Mouse (Mus musculus) inflammation-experienced regulatory T-cells, adult 6 months (primary cell): ENCODE measurements around the gene Poll. TPM values are rescaled to one million over a fixed set of nuclear protein-coding genes. Genes with fewer than 3 reads are reported as not detected.
"Not testable (repeated sequence)": the region's sequence is repeated elsewhere in the genome, so short reads cannot be mapped to it uniquely, and the experiment has no call there.

Experiments
- ATAC-seq: one replicate; pipeline ENCODE4 v1.8.0; 2017
- polyA plus RNA-seq, 3 experiments: library from polyadenylated mRNA; unstranded; fragments of 100-300 nt; shearing (Covaris generic); gene quantifications; one replicate each; pipeline ENCODE4 v1.2.1; 2017

The Poll gene
- polyA plus RNA-seq, 3 experiments from 2014 or later = 24.9 to 27.6 (median 25.5) TPM

DNA sequence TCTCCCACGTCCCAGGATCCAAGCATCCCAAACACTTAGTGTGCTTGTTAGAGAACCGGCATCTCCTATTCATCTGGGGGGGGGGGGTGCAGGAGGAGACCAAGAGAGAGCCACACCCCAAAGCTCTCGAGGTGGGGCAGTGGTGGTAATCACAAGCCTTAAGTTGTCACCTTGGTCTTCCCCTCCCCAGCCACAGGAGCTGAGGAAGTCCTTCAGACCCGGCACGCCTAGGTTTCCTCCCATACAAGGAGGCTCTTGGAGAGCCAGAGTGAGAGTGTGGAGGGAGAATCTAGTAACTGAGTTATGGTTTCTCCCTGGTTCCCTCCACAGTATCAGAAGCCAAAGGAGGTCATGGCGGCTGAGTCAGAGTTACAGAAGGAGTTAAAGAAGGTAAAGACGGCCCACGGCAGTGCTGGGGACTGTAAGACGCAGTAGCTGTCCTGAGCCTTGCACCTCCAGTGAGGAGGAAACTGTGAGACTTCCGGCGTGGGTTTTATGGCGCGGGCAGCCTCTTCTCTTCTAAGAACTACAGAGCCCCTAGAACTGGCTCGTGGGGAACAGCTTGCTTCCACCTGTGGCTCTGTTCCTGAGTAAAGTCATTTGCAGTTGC, 16.9 kb upstream of the Poll start:
- ATAC-seq = peak; percentile 53

DNA sequence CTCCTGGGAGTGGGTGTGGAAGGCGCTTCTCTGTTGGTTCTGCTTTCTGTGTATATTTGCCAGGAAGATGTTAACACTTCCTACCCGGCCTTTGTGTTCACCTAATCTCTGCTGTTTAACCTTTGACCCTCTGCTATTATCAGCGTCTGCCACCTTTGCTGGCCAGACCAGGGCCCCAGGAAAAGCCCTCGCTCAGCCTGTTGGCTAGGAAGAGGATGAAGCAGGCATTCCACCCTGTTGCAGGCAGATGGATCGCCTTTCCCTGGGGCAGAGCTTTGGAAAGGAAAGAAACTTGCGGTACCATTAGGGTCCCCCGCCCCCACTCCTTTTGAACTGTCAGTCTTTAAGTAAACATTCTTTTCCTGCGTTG, 15.3 kb upstream of the Poll start:
- no peak for ATAC-seq

DNA sequence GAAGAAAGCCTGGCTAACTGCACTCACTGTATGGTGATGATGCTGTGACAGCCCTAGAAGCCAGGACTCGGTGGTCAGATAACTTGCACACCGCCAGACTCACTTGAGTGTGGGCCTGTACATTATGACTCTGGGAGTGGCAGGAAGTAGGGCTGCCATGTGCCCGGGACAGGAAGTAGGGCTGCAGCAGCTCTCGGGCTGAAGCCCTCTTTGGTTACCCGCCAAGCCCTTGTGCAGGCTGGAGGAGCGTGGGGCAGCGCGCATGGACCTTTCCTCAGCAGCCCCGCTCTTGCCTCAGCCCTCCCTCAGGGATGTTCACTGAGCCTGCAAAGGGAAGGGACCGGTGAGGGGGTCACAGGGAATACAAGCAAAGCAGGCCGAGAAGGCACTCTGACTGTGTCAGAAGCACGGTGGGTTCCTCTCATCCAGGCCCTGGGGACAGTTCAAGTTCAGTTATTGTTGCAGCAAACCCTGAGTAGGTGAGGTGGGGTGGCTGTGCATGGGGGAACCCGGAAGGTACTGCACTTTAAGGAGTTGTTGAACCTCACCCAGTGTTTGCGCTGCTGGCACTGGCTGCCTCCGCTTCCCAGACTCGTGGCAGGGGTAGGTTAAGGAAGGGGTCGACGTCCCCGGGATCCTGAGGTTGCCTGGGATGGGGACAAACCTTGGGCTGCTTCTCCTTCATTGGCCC, 14.8 kb upstream of the Poll start:
- peak; percentile 58 for ATAC-seq

DNA sequence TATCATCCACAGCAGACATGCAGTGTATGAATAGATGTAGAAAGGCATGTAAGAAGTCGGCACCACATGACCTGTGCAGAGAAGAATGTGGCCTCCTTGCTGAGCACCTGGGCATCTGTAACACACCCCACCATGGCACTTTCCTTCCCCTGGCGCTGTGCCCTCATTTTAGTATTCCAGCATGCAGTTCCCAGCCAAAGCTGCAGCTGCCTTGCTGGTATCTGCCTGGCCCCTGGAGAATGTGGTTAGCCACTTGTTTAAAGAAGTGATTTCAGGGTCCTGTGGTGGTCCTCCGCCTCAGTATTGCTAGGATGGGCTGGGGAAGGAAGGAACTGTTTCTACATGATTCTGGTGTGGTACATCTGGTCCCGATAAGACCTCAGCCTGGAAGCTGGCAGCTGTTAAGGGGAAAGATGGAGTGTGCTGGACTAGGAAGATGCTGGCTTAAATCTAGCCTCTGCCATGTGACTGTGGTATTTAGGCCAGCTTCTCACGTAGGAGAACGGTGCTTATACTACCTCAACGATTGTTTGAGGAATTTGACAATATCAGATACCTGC, 14.1 kb upstream of the Poll start:
- ATAC-seq = no peak

GRCm38 (mm10) chr19:45573861-45574267, 13.5 kb upstream of the Poll start:
- peak; percentile 69 for ATAC-seq

DNA sequence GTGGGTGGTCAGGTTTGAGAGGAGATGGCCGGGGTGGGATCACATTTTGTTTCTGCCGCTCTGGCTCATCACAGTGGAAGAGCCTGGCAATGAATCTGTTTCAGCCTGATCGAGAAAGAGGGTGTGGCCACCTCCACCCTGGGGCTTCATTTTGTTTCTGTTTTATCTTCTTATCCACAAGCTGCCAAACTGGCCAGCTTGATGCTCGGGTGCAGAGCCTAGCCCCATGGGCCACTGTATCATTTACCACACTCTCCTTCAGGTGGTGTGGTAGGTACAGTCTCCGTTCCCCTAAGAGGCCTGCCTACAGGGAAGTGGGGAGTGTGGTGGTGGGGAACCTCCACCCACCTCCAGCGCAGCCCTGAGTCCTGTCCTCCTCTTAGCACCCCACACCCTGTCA, 12.7 kb upstream of the Poll start:
- ATAC-seq = no peak

- ATAC-seq = no peak
These were observed 7.0 kb upstream of the Poll start for GRCm38 (mm10) chr19:45567367-45567766.

DNA sequence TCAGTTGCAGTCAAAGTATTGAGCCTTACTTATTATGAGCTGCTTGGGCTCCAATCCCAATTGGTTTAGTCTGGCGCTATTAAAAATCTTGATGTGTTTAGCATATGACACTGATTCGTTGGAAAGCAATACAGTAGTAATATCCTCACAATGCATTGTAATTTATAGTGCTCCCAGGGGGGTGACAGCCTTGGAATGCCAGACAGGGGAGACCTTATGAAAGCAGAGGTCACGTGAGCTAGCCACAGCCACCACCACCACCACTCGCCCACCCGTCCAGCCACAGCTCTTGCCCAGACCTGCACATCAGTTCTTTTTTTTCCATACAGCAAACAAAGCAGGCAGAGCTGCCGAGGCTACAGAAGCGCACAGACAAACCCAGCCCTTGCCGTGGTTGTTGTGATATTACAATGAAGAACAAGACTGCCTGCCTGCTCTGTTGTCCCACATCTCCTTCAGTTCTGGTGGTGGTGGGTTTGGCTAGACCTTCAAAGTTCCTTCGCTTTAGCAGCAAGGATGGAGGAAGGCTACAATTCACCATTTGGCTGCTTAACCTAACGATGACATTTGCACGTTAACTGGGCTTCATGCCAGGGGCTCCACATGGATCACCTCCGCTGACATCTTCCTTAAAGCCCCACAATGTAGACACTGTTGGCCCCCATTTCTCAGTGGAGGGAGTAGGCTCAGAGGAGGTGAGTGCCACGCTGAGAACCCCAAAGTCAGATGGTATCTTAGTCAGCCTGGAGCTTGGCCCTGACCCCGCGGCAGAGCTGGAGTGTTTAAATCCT, 5.8 kb upstream of the Poll start:
- ATAC-seq = no peak

- ATAC-seq = no peak
These were observed 6.2 kb downstream of the Poll start for GRCm38 (mm10) chr19:45554136-45554535.

GRCm38 (mm10) chr19:45552187-45552586, 8.1 kb downstream of the Poll start:
- no peak for ATAC-seq

DNA sequence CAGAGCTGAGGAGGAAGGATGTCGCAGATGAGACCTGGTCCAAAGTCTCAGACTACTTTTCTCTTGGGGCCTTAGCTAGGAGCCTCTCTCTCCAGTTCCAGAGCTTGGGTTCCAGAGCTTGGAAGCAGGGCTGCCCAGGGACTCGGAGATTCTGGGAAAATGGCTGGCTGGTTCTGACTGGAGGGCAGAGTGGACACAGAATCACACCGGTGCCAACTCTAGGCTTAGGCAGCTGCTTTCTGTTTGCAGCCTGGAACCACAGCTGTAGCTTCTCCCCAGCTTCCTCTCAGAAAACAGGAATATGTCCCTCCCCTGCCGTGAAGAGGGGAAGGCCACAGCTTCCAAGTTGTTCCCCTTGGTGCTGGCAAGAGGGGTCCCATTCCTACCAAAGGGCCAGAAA, 10.4 kb downstream of the Poll start:
- no peak for ATAC-seq

DNA sequence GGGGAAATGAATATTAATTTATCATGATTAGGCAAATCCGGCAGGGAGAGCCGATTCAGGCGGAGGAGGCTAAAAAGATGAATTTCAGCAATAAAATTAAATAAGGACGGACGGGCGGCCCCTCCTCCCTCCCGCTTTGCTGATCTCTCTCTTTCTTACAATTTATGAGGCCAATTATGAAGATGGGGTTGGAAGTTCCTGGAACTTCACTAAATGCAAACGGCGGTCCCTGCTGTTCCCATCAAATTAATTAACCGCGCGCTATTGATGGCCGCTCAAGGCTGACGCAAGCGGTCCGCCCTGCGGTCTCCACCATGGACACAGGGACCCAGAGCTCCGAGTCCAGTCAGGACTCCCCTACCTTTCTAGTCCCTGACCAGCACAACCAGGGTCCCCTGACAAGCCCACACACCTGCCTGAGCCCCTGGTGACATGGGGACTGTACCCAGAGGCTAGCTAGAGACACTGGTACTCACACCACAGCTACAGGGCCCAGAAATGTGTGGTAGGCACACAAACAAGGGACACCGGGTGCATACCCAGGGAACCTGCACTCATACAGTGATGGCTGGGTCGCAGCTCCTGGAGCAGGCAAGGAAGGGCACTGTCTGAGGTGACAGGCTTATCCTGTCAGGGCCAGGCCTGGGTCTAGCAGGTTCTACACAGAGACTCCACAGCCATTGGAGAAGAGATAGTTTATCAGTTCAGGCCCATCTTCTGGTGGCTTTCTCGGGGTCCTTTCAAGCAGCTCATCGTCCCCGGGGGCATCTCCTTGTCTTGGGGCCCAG, 11.0 kb downstream of the Poll start:
- no peak for ATAC-seq

GRCm38 (mm10) chr19:45548196-45548595, 12.1 kb downstream of the Poll start:
- ATAC-seq = not testable (repeated sequence)

DNA sequence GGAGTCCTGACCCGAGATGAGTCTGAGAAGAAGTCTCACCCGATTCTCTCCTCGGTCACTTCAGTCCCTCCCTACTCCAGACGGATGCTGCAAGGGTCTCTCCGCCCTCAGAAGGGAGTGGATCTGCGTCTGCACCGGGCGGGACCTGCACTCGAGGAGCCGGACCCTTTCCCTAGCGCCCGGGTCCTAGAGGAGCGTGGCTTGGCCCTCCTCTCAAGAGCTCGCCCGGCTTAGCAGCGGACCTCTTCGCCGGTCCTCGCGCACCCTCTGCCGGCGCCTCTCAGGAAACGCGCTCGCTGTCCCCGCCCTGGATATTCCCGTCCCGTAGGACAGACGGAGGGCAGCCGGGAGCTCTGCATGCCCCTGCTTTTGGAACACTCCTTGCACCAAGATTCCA, 15.4 kb downstream of the Poll start:
- peak; percentile 70 for ATAC-seq

GRCm38 (mm10) chr19:45544152-45544924, 16.0 kb downstream of the Poll start:
- no peak for ATAC-seq

DNA sequence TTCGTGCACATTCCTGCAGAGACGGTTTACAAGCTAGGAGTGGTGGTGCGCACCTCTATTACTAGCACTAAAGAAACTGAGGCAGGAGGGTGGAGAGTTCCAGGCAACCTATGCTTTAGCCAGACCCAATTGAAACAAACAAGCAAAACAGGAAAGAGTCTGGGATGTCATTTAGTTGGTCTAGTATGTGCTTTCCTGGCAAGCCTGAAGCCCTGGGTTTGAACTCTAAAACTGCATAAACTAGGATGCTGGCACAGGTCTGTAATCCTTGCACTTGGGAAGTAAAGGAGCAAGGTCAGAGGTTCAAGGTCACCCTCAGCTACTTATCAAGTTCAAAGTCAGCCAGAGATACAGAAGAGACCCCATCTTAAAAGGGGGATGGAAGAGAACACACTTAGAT, 18.3 kb downstream of the Poll start:
- no peak for ATAC-seq

DNA sequence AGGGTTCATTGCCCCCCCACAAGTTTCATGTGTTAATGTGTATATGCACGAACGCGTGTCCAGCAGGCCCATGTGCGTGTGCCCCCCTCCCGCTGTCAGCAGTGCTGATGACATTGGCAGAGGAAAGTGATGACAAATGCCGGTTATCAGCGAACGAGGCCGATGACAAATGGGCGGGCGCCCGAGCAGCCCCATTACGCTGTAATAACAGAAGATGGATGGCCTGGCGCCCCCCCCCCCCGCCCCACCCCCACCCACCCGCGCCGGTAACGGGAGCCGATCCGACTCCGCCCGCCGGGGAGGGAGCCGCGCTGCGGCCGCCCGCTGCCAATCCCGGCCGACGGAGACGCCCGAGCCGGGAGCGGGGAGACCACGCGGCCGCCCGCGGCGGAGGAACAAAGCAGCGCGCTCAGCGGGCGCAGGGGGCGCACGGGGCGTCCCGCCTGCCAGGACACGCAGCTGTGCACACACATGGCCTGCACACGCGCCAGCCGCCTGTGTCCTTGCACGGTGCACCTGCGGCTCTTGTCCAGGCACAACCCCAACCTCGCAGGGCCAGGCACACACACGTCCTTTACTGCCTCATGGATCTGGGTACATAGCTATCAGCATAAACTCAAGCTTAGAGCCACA, 18.8 kb downstream of the Poll start:
- no peak for ATAC-seq

DNA sequence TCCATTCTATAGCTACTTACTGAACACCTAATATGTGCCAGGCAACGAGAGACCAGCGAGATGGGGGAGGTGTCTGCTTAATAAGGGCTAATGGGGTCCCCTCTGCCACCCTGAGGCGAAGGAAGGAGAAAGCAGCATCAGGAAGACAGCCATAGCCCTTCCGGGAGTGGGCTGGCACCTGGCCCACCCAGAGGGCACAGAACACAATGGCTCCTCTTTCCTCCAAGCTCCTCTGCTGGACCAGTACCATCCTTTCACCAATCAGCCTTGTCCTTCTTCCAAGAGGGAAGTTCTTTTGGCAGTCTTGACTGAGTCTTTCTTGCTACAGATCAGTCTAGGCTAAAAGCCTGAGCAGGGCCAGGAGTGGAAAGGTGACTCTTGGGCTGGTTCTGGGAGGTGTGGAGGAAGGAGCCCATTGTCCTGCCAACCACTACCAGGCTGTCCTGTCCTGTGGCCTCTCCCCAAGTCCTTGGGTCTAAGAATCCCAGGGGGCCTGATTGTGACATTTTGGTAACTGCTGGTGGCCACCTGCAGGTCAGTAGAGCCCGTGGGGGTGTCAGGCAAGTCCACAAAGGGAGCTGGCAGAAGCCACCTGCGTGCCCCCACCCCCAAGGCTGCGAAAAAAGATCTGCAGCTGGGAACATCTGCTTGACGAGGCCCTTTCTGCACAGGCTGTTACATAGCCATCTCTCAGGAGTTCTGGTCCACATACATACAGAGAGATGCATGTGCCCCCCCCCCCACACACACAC, 19.5 kb downstream of the Poll start:
- no peak for ATAC-seq

DNA sequence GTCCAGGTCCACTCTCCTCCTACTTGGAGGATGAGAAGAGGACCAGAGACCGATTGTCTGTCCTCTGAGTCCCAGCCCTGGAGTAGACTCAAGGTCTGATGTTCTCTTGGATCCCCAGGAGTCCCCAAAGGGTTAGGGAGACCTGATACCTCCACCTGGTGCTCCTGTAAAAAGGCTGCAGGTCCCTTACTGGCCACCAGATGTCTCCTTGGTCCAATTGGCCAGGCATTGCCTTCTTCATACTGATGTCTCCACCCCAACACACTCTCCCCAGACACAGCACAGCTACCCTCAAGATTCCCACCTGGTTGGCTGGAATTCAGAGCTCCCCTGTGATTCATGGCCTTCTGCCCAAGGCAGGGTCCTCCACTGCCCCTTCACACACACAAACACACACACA, 22.8 kb downstream of the Poll start:
- no peak for ATAC-seq

GRCm38 (mm10) chr19:45535929-45536328, 24.4 kb downstream of the Poll start:
- ATAC-seq = no peak
